Mouse (Mus musculus) neural tube, embryonic 11.5 days (tissue): ENCODE data around the gene Rhog. TPM values are rescaled to one million over a fixed set of nuclear protein-coding genes. Genes with fewer than 3 reads are reported as not detected.
A peak's percentile ranks its signal among the peaks of the same experiment; 100 is the strongest.

Experiments
- ATAC-seq: fragments of 200-750 bp; cut with Nextera tagmentation; 2 replicates; pipeline ENCODE4 v1.8.0; 2017; ENCODE audit warnings: moderate number of reproducible peaks, mild to moderate bottlenecking, moderate TSS enrichment, moderate library complexity; ENCODE audit not compliant: insufficient read depth, low FRiP score, low TSS enrichment
- DNase-seq: peaks from one replicate; pipeline ENCODE4 v3.0.0-alpha.2; 2015; ENCODE audit warnings: low spot score
- H3K27ac ChIP-seq: fragments of 300-500 bp; sonication (generic); 2 replicates; pipeline ENCODE4 v1.5.1; 2014; ENCODE audit warnings: low read depth, mild to moderate bottlenecking, low read length
- H3K27me3 ChIP-seq: fragments of 300-500 bp; sonication (generic); 2 replicates; pipeline ENCODE4 v1.6.1; 2014; ENCODE audit warnings: mild to moderate bottlenecking, low read length, mixed read lengths; ENCODE audit not compliant: control insufficient read depth, insufficient read depth
- H3K36me3 ChIP-seq: fragments of 300-500 bp; sonication (generic); 2 replicates; pipeline ENCODE4 v1.6.1; 2014; ENCODE audit warnings: mild to moderate bottlenecking, low read length, moderate library complexity, mixed read lengths; ENCODE audit not compliant: control insufficient read depth, insufficient read depth
- H3K4me1 ChIP-seq: fragments of 300-500 bp; sonication (generic); 2 replicates; pipeline ENCODE4 v1.6.1; 2014; ENCODE audit warnings: low read length, mixed read lengths; ENCODE audit not compliant: control insufficient read depth, insufficient read depth
- H3K4me2 ChIP-seq: fragments of 300-500 bp; sonication (generic); 2 replicates; pipeline ENCODE4 v1.6.1; 2014; ENCODE audit warnings: low read depth, mild to moderate bottlenecking, moderate library complexity
- H3K4me3 ChIP-seq: fragments of 300-500 bp; sonication (generic); 2 replicates; pipeline ENCODE4 v1.5.1; 2014; ENCODE audit warnings: low read depth, low read length
- H3K9ac ChIP-seq: fragments of 300-500 bp; sonication (generic); 2 replicates; pipeline ENCODE4 v1.6.1; 2014; ENCODE audit warnings: mild to moderate bottlenecking, low read length
- H3K9me3 ChIP-seq: fragments of 300-500 bp; sonication (generic); 2 replicates; pipeline ENCODE4 v1.6.1; 2016; ENCODE audit warnings: low read length; ENCODE audit not compliant: control insufficient read depth
- WGBS: fragments of 180-500 bp; shearing (Covaris S2); extraction: QIAGEN DNeasy Blood & Tissue Kit; methylation state at CpG from one replicate; pipeline ENCODE4 v1.1.7; 2014; 5-methylcytosine and 5-hydroxymethylcytosine counted together
- polyA plus RNA-seq: library from polyadenylated mRNA; unstranded; fragments of >200 nt; fragmentation: Nextera tagmentation; extraction: Ambion mirVana; gene quantifications from 2 replicates; pipeline ENCODE4 v1.2.1, GENCODE M21; 2014

Gene Rhog
- polyA plus RNA-seq = 35.1 and 38.8 TPM in 2 replicates

- no peaks in the 10 kb centered on the region for H3K27me3 ChIP-seq
- no peaks in the 10 kb centered on the region for H3K9me3 ChIP-seq
- ATAC-seq = no peak
- H3K9ac ChIP-seq = no peak within 1 kb of the TSS
- H3K4me3 ChIP-seq = no peak within 1 kb of the TSS
- 86% methylated on average over 3 of the region's 3 CpGs for WGBS
- no peak within 1 kb of the TSS for H3K27ac ChIP-seq
- H3K36me3 ChIP-seq = no peaks in the 10 kb centered on the region
- no peak within 1 kb of the TSS for H3K4me2 ChIP-seq
- no peak for DNase-seq
- no peaks in the 10 kb centered on the region for H3K4me1 ChIP-seq
These were observed at the start of gene Rhog for GRCm38 (mm10) chr7:102255954-102256353. TSS of gene Rhog (minus strand) at chr7:102256054.

- DNase-seq (no peak), ATAC-seq (no peak)
- H3K4me3 ChIP-seq = no peak overlapping the region
- no peaks in the 10 kb centered on the region for H3K36me3 ChIP-seq
- 93% methylated on average over 2 of the region's 2 CpGs for WGBS
- no peak overlapping the region for H3K4me2 ChIP-seq
- H3K4me1 ChIP-seq = no peaks in the 10 kb centered on the region
- H3K27me3 ChIP-seq = no peaks in the 10 kb centered on the region
- H3K9me3 ChIP-seq = no peaks in the 10 kb centered on the region
- H3K27ac ChIP-seq = no peak overlapping the region
- H3K9ac ChIP-seq = no peak overlapping the region
These were observed 49.7 kb upstream of the Rhog start for GRCm38 (mm10) chr7:102305596-102305995.

GRCm38 (mm10) chr7:102302471-102302870, 46.6 kb upstream of the Rhog start:
- whole genome bisulfite sequencing = 85% methylated on average over 4 of the region's 4 CpGs
- H3K36me3 ChIP-seq = no peaks in the 10 kb centered on the region
- H3K4me1 ChIP-seq = no peaks in the 10 kb centered on the region
- no peak overlapping the region for H3K27ac ChIP-seq
- H3K4me3 ChIP-seq = no peak overlapping the region
- no peak overlapping the region for H3K9ac ChIP-seq
- H3K4me2 ChIP-seq = no peak overlapping the region
- no peak for DNase-seq
- H3K9me3 ChIP-seq = no peaks in the 10 kb centered on the region
- no peaks in the 10 kb centered on the region for H3K27me3 ChIP-seq
- ATAC-seq = no peak

GRCm38 (mm10) chr7:102300761-102301160, 44.9 kb upstream of the Rhog start:
- H3K9ac ChIP-seq = no peak overlapping the region
- H3K36me3 ChIP-seq = no peaks in the 10 kb centered on the region
- H3K4me1 ChIP-seq = no peaks in the 10 kb centered on the region
- H3K4me2 ChIP-seq = no peak overlapping the region
- ATAC-seq (no peak), DNase-seq (no peak)
- no peaks in the 10 kb centered on the region for H3K27me3 ChIP-seq
- WGBS = 74% methylated on average over 1 of the region's 1 CpGs
- H3K4me3 ChIP-seq = no peak overlapping the region
- H3K27ac ChIP-seq = no peak overlapping the region
- no peaks in the 10 kb centered on the region for H3K9me3 ChIP-seq

DNA sequence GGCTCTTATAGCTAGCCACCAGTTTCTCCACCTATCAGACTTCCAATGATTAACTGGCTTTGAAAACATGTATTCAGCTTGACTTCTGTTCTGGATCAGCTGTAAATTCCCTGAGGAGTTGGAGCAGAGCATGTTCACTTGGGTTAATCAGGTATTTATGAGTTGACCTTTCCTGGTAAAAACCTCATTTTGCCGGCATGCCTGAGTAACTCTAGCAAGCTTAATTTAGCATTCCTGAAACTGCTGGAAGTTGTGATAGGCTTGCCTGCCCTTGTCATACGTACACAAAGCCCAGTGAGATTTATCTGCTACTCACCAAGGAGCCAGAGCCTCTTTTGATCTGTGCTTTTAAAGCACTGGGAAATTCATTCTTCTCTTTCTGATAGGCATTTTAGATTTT, 37.4 kb upstream of the Rhog start:
- Histone ChIP-seq H3K4me1 (peaks cover 8% of the 10 kb centered on the region), H3K4me3 (no peak overlapping the region), H3K4me2 (no peak overlapping the region), H3K9me3 (no peaks in the 10 kb centered on the region), H3K27me3 (no peaks in the 10 kb centered on the region), H3K9ac (no peak overlapping the region), H3K36me3 (no peaks in the 10 kb centered on the region), H3K27ac (no peak overlapping the region)
- no peak for ATAC-seq
- 7% methylated on average over 2 of the region's 2 CpGs for WGBS
- peak; percentile 11 for DNase-seq

GRCm38 (mm10) chr7:102292228-102292627, 36.4 kb upstream of the Rhog start:
- 91% methylated on average over 3 of the region's 3 CpGs for WGBS
- Histone ChIP-seq H3K27ac (no peak overlapping the region), H3K4me1 (peaks cover 8% of the 10 kb centered on the region), H3K36me3 (no peaks in the 10 kb centered on the region), H3K4me2 (no peak overlapping the region), H3K4me3 (no peak overlapping the region), H3K9ac (no peak overlapping the region), H3K9me3 (no peaks in the 10 kb centered on the region), H3K27me3 (no peaks in the 10 kb centered on the region)
- ATAC-seq = no peak
- no peak for DNase-seq

- H3K27ac ChIP-seq = no peak overlapping the region
- H3K4me3 ChIP-seq = no peak overlapping the region
- H3K9ac ChIP-seq = no peak overlapping the region
- no peaks in the 10 kb centered on the region for H3K36me3 ChIP-seq
- no peak for ATAC-seq
- DNase-seq = no peak
- H3K4me2 ChIP-seq = no peak overlapping the region
- H3K27me3 ChIP-seq = no peaks in the 10 kb centered on the region
- 87% methylated on average over 6 of the region's 6 CpGs for WGBS
- H3K4me1 ChIP-seq = peaks cover 8% of the 10 kb centered on the region
- no peaks in the 10 kb centered on the region for H3K9me3 ChIP-seq
These were observed 33.6 kb upstream of the Rhog start for GRCm38 (mm10) chr7:102289466-102289865.

DNA sequence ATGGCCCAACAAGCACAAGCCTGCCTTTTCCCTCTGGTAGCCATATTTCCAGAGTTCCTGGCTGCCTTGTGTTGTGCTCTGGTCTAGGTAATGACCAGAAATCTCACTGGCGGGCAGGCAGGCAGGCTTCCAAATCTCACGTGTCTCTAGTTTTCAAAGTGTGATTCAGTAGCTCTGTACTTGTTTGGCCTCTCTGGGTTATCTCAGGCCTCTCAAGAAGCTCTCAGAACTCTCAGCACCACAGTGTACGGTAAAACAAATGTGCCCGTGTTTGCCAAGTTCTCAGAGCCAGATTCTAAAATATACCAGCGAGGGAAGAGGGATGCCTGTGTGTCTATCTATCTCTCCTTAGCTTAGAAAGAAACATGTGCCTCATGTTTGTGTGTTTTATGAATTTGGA, 26.4 kb upstream of the Rhog start:
- Histone ChIP-seq H3K4me3 (no peak overlapping the region), H3K9me3 (no peaks in the 10 kb centered on the region), H3K4me1 (no peaks in the 10 kb centered on the region), H3K27ac (no peak overlapping the region), H3K36me3 (no peaks in the 10 kb centered on the region), H3K9ac (no peak overlapping the region), H3K4me2 (no peak overlapping the region), H3K27me3 (no peaks in the 10 kb centered on the region)
- no peak for DNase-seq
- 89% methylated on average over 5 of the region's 5 CpGs for WGBS
- no peak for ATAC-seq

- Histone ChIP-seq H3K27ac (no peak overlapping the region), H3K9me3 (no peaks in the 10 kb centered on the region), H3K4me2 (no peak overlapping the region), H3K9ac (no peak overlapping the region), H3K27me3 (no peaks in the 10 kb centered on the region), H3K4me3 (no peak overlapping the region), H3K36me3 (no peaks in the 10 kb centered on the region), H3K4me1 (no peaks in the 10 kb centered on the region)
- DNase-seq (no peak), ATAC-seq (no peak)
- 85% methylated on average over 1 of the region's 1 CpGs for WGBS
These were observed 25.5 kb upstream of the Rhog start for GRCm38 (mm10) chr7:102281403-102281802.
